Mouse (Mus musculus) intestine, embryonic 14.5 days (tissue): ENCODE measurements around the gene Cdh3. TPM values are rescaled to one million over a fixed set of nuclear protein-coding genes. Genes with fewer than 3 reads are reported as not detected.
A peak's percentile ranks its signal among the peaks of the same experiment; 100 is the strongest.

Experiments
- ATAC-seq: fragments of 200-750 bp; cut with Nextera tagmentation; replicated peaks from 2 replicates; pipeline ENCODE4 v1.8.0; 2017; ENCODE audit warnings: low read depth, moderate number of reproducible peaks, moderate TSS enrichment, moderate library complexity; ENCODE audit not compliant: low FRiP score, low TSS enrichment
- DNase-seq: peaks from one replicate; pipeline ENCODE4 v3.0.0-alpha.2; 2018; ENCODE audit warnings: low spot score
- H3K27ac ChIP-seq: fragments of 300-500 bp; sonication (generic); 2 replicates; pipeline ENCODE4 v1.5.1; 2014; ENCODE audit warnings: low read depth, mild to moderate bottlenecking, control low read depth
- H3K27me3 ChIP-seq: fragments of 300-500 bp; sonication (generic); replicated peaks from 2 replicates; pipeline ENCODE4 v1.6.1; 2014; ENCODE audit warnings: low read length, control low read depth; ENCODE audit not compliant: control insufficient read depth, insufficient read depth
- H3K36me3 ChIP-seq: fragments of 300-500 bp; sonication (generic); 2 replicates; pipeline ENCODE4 v1.6.1; 2014; ENCODE audit warnings: low read length, control low read depth; ENCODE audit not compliant: control insufficient read depth, insufficient read depth
- H3K4me1 ChIP-seq: fragments of 300-500 bp; sonication (generic); replicated peaks from 2 replicates; pipeline ENCODE4 v1.6.1; 2014; ENCODE audit warnings: low read length, control low read depth, mixed read lengths; ENCODE audit not compliant: control insufficient read depth, insufficient read depth
- H3K4me2 ChIP-seq: fragments of 300-500 bp; sonication (generic); 2 replicates; pipeline ENCODE4 v1.6.1; 2014; ENCODE audit warnings: low read length
- H3K4me3 ChIP-seq: fragments of 300-500 bp; sonication (generic); 2 replicates; pipeline ENCODE4 v1.5.1; 2014; ENCODE audit warnings: low read depth, low read length, control low read depth, mixed read lengths
- H3K9ac ChIP-seq: fragments of 300-500 bp; sonication (generic); 2 replicates; pipeline ENCODE4 v1.6.1; 2014; ENCODE audit warnings: mild to moderate bottlenecking, low read length
- H3K9me3 ChIP-seq: fragments of 300-500 bp; sonication (generic); 2 replicates; pipeline ENCODE4 v1.6.1; 2016; ENCODE audit warnings: low read length, control low read depth; ENCODE audit not compliant: control insufficient read depth
- WGBS: fragments of 180-500 bp; shearing (Covaris S2); extraction: QIAGEN DNeasy Blood & Tissue Kit; methylation state at CpG from one replicate; pipeline ENCODE4 v1.1.7; 2014; 5-methylcytosine and 5-hydroxymethylcytosine counted together
- polyA plus RNA-seq: library from polyadenylated mRNA; unstranded; fragments of >200 nt; fragmentation: Nextera tagmentation; extraction: Ambion mirVana; gene quantifications from 2 replicates; pipeline ENCODE4 v1.2.1, GENCODE M21; 2014

Cdh3 gene
- polyA plus RNA-seq, 1 experiment from 2014 or later, result 16.1 TPM

DNA sequence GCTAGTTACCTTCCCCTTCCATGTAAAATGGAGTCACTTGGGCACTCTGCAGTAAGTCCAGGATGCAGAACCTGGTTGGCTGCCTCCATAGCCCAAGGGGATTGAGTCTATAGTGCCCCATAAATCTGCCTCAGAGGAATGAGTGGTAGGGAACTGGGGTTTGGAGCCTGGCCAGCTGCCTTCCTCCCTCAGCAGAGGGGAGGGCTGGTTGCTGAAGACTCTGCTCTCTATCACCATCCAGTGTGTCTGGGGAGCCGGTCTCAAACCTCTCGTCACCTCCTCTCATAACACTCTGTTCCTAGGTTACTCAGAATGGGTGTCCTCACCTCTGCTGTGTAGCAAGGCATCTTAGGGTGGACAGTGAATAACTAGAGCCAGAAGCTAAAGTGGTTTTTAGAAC is 5.9 kb downstream of the Cdh3 start:
- Histone ChIP-seq H3K4me1 (peaks cover 35% of the 10 kb centered on the region), H3K36me3 (0 out of 2 replicates have a peak, but pooled peaks cover 5% of the 10 kb centered on the region), H3K4me3 (no peak overlapping the region), H3K27me3 (no peaks in the 10 kb centered on the region), H3K9ac (no peak overlapping the region), H3K4me2 (no peak overlapping the region), H3K9me3 (no peaks in the 10 kb centered on the region), H3K27ac (peak overlapping the region; percentile 18; the same call in 1 of the 2 replicates)
- DNase-seq (no peak), ATAC-seq (no peak)
- WGBS, result 19% methylated on average over 2 of the region's 2 CpGs

DNA sequence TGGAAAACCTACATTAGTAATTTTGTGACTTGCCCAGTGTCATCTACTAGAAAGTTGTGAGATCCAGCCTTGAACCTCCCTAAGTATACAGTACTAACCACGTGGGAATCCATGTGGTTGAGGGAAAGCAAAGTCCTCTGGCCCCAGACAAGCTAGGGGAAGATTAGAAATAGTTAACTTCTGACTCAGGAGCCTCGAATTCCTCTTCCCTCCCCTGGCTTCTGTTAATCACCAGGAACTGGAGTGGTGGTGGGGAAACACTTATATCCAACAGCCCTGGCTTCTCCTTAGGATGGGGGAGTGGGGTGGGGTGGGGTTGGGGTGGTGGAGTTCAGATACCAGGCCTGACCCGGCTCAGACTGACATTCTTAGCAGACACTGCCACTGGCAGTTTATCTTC is 8.1 kb downstream of the Cdh3 start:
- ATAC-seq (peak; percentile 38; the same call in 1 of the 2 replicates), DNase-seq (no peak)
- Histone ChIP-seq H3K27ac (no peak overlapping the region; the same call in 1 of the 2 replicates), H3K9ac (no peak overlapping the region), H3K4me3 (no peak overlapping the region), H3K4me2 (no peak overlapping the region), H3K9me3 (no peaks in the 10 kb centered on the region), H3K27me3 (no peaks in the 10 kb centered on the region), H3K36me3 (0 out of 2 replicates have a peak, but pooled peaks cover 5% of the 10 kb centered on the region), H3K4me1 (peaks cover 41% of the 10 kb centered on the region)
- WGBS, result 5% methylated on average over 3 of the region's 3 CpGs

DNA sequence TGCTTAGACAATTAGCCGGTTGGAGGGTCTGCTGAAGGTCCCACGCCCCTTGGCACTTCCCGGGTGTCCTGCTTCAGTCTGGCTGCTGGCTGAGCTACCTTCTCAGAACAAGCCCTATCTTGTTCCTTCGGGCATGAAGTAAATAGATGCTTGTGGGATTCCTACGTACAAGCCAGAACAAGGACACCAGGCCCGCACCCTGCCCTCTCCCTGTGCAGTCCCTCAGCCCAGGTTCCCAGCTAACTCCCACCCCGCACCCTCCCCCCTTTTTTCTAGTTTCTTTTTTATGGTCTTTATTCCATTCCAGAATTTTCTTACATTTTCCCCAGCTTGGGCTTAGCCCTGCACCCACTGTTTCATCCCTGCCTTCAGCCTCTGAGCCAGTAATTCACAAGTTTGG is 9.9 kb downstream of the Cdh3 start:
- DNase-seq, result no peak
- Histone ChIP-seq H3K27ac (peak overlapping the region; percentile 90), H3K4me1 (peaks cover 37% of the 10 kb centered on the region), H3K4me2 (no peak overlapping the region), H3K36me3 (no peaks in the 10 kb centered on the region), H3K27me3 (no peaks in the 10 kb centered on the region), H3K9me3 (no peaks in the 10 kb centered on the region), H3K9ac (no peak overlapping the region), H3K4me3 (no peak overlapping the region)
- ATAC-seq, result no peak
- 65% methylated on average over 7 of the region's 7 CpGs for WGBS

- Histone ChIP-seq H3K27me3 (no peaks in the 10 kb centered on the region), H3K9me3 (no peaks in the 10 kb centered on the region), H3K4me1 (peaks cover 27% of the 10 kb centered on the region), H3K36me3 (no peaks in the 10 kb centered on the region), H3K4me2 (peak overlapping the region; percentile 26), H3K27ac (peak overlapping the region; percentile 90), H3K9ac (no peak overlapping the region), H3K4me3 (no peak overlapping the region)
- ATAC-seq (peak; percentile 48; the same call in 1 of the 2 replicates), DNase-seq (no peak)
- WGBS, result 20% methylated on average over 9 of the region's 9 CpGs
These were observed 11.2 kb downstream of the Cdh3 start for GRCm38 (mm10) chr8:106521845-106522244.

- Histone ChIP-seq H3K4me1 (peaks cover 14% of the 10 kb centered on the region), H3K4me2 (no peak overlapping the region), H3K36me3 (no peaks in the 10 kb centered on the region), H3K27me3 (no peaks in the 10 kb centered on the region), H3K9ac (no peak overlapping the region), H3K4me3 (no peak overlapping the region), H3K27ac (no peak overlapping the region), H3K9me3 (no peaks in the 10 kb centered on the region)
- no peak for DNase-seq
- whole genome bisulfite sequencing, result 55% methylated on average over 6 of the region's 6 CpGs
- no peak for ATAC-seq
These were observed 16.0 kb downstream of the Cdh3 start for GRCm38 (mm10) chr8:106526725-106527124.

GRCm38 (mm10) chr8:106527241-106528036 is 16.7 kb downstream of the Cdh3 start:
- 87% methylated on average over 9 of the region's 9 CpGs for WGBS
- H3K27ac ChIP-seq, result no peak overlapping the region

GRCm38 (mm10) chr8:106528596-106529249 is 18.0 kb downstream of the Cdh3 start:
- 0 out of 2 replicates have a peak, but pooled peaks cover 4% of the 10 kb centered on the region for H3K4me1 ChIP-seq
- no peaks in the 10 kb centered on the region for H3K9me3 ChIP-seq
- DNase-seq (no peak), ATAC-seq (no peak)
- no peak overlapping the region for H3K4me3 ChIP-seq
- H3K9ac ChIP-seq, result no peak overlapping the region
- no peaks in the 10 kb centered on the region for H3K27me3 ChIP-seq
- WGBS, result 83% methylated on average over 9 of the region's 9 CpGs
- H3K36me3 ChIP-seq, result no peaks in the 10 kb centered on the region
- no peak overlapping the region for H3K27ac ChIP-seq
- H3K4me2 ChIP-seq, result no peak overlapping the region

More at GRCm38 (mm10) chr8:106527241-106528036, 16.7 kb downstream of the Cdh3 start:
- no peak overlapping the region for H3K4me3 ChIP-seq
- DNase-seq, result no peak
- H3K9ac ChIP-seq, result no peak overlapping the region
- H3K4me2 ChIP-seq, result no peak overlapping the region
- H3K9me3 ChIP-seq, result no peaks in the 10 kb centered on the region
- ATAC-seq, result no peak
- H3K27me3 ChIP-seq, result no peaks in the 10 kb centered on the region
- H3K4me1 ChIP-seq, result peaks cover 10% of the 10 kb centered on the region
- no peaks in the 10 kb centered on the region for H3K36me3 ChIP-seq

GRCm38 (mm10) chr8:106529885-106530482 is 19.3 kb downstream of the Cdh3 start:
- Histone ChIP-seq H3K4me1 (0 out of 2 replicates have a peak, but pooled peaks cover 4% of the 10 kb centered on the region), H3K4me2 (no peak overlapping the region), H3K9ac (no peak overlapping the region), H3K36me3 (no peaks in the 10 kb centered on the region), H3K27ac (no peak overlapping the region), H3K9me3 (no peaks in the 10 kb centered on the region), H3K4me3 (no peak overlapping the region), H3K27me3 (no peaks in the 10 kb centered on the region)
- 97% methylated on average over 10 of the region's 10 CpGs for WGBS
- no peak for ATAC-seq
- no peak for DNase-seq
